Mouse (Mus musculus) Patski (cell line): ENCODE data around the gene Cldn2. TPM values are rescaled to one million over a fixed set of nuclear protein-coding genes. Genes with fewer than 3 reads are reported as not detected.
"Not testable (repeated sequence)": the region's sequence is repeated elsewhere in the genome, so short reads cannot be mapped to it uniquely, and the experiment has no call there.

Experiments used
- ATAC-seq: fragments of 100-300 bp; one replicate; pipeline ENCODE4 v1.8.0; 2021
- CTCF ChIA-PET: fragments of 350-600 bp; sonication (Branson Sonifier 250); formaldehyde crosslinking; loops from one replicate; lab custom pipeline; 2022; ENCODE audit warnings: inconsistent platforms; lab: Charles Lee
- POLR2A ChIA-PET: fragments of 350-600 bp; sonication (Branson Sonifier 250); formaldehyde crosslinking; loops from one replicate; lab custom pipeline; 2022; ENCODE audit warnings: antibody characterized with exemption, inconsistent platforms; lab: Charles Lee
- DNase-seq: peaks from one replicate; pipeline ENCODE4 v3.0.0-alpha.2; 2011; ENCODE audit warnings: low read depth, low spot score
- H3K27me3 ChIP-seq: fragments of 371-371 bp; one replicate; pipeline ENCODE4 v1.5.1; 2021
- CTCF ChIP-seq: fragments of 100-300 bp; IDR thresholded peaks from one replicate; pipeline ENCODE4 v1.5.1; 2021
- in situ Hi-C: fragments of 300-500 bp; cut with MboI; formaldehyde crosslinking; loops from 3 replicates; pipeline ENCODE4 v1.11.1; 2018; ENCODE audit warnings: low pct_unique_long_range_greater_than_20kb, mixed read lengths
- polyA plus RNA-seq: library from polyadenylated mRNA; unstranded; gene quantifications from one replicate; pipeline ENCODE4 v1.2.3, GENCODE M21; 2021

Cldn2 gene
- 119 TPM for polyA plus RNA-seq

DNA sequence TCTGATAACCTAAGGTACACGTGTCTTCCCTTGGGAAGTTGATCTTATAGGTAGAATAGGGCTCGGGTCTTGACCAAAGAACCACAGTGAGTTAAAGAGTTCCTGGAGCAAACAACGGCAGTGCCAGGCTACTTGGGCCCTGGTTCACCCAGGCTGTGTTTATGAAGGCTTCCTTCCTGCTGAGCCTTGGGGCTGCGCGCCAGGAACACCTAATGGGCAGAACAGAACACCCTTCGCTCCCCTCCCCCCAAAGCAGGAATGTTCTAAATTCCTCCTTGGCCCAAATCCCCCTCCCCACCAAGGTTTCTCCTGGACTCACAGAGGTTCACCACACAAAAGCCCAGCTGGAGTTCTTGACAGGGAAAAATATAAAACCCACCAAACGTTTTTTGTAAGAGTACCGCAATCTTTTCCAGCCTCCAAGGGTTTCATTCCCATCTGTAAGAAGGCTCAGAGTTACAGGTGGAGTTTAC lies at the start of gene Cldn2:
Gene Cldn2, plus strand, starts transcription at position 423 of the 473 bp plus-strand sequence.
- in situ Hi-C loops: no loop called here
- CTCF ChIA-PET: interaction anchor here (0.6 to 1.8 kb wide), 5 partner anchors 10 to 26 kb away, joined by 3 to 5 read pairs (median 3); partner anchors contain the start of gene Ripply1
- TF ChIP-seq CTCF: no peak
- DNase-seq (no peak), ATAC-seq (no peak)
- no peaks in the 10 kb centered on the region for H3K27me3 ChIP-seq
- POLR2A ChIA-PET: interaction anchor here (1.0 to 2.2 kb wide), 4 partner anchors 9 to 20 kb away, joined by 3 to 7 read pairs (median 3); partner anchors contain the start of gene Ripply1

GRCm38 (mm10) chrX:139751855-139752254 lies 48.8 kb upstream of the Cldn2 start:
- peak; percentile 79 for TF ChIP-seq CTCF
- ATAC-seq: no peak
- CTCF ChIA-PET: interaction anchor here (1.0 to 1.8 kb wide), 4 partner anchors 10 to 88 kb away, joined by 4 to 5 read pairs (median 4); no protein-coding TSS in a partner anchor
- DNase-seq: no peak
- in situ Hi-C loops: no loop called here
- peaks cover 41% of the 10 kb centered on the region for H3K27me3 ChIP-seq
- POLR2A ChIA-PET: no interaction called here

- CTCF ChIA-PET, ATAC-seq, POLR2A ChIA-PET, DNase-seq, in situ Hi-C loops: not testable (repeated sequence)
- H3K27me3 ChIP-seq: peaks cover 33% of the 10 kb centered on the region
Measured at GRCm38 (mm10) chrX:139758634-139759033, 42.0 kb upstream of the Cldn2 start.

GRCm38 (mm10) chrX:139762546-139762945 lies 38.1 kb upstream of the Cldn2 start:
- ChIA-PET CTCF (interaction anchor here (0.8 to 1.4 kb wide), 2 partner anchors 21 to 390 kb away, joined by 3 read pairs; no protein-coding TSS in a partner anchor), POLR2A (no interaction called here)
- ATAC-seq (no peak), DNase-seq (no peak)
- in situ Hi-C loops: loop anchor here (10.0 kb wide), 1 partner anchor 388 kb away; no protein-coding TSS in a partner anchor
- H3K27me3 ChIP-seq: peaks cover 16% of the 10 kb centered on the region
- TF ChIP-seq CTCF: peak; percentile 61

DNA sequence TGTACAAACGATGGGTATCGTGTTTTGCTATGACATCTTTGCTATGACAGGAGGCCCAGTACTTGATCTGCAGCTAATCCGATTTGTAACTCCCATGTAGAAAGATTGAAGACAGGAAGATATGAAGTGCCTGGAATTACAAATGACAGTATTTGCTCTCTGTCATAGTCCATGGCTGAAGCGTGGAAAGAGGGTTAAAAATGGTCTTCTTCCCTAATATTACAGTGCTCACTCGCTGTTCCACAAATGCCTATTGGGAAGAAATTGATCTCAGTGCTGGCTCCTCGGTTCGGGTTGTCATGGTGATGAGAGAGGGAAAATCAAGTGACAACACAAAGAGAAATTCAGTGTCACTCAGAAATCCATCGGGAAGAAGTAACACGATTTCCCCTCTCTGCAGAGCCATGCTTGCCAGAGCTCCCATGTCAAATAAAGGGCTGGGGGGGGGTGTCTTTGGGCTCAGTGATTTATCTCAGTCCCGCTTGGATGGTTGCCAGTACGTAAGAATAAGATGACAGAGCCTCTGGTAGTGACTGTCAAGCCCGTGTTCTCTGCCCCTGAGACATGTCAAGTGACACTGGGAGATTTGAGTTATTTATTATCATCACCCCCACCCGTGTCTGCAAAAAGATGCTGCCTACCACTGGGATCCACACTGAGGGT lies 30.5 kb upstream of the Cldn2 start:
- ChIA-PET CTCF (interaction anchor here (2.3 kb wide), 1 partner anchor 67 kb away, joined by 5 read pairs; no protein-coding TSS in a partner anchor), POLR2A (no interaction called here)
- no peak for ATAC-seq
- peaks cover 25% of the 10 kb centered on the region for H3K27me3 ChIP-seq
- DNase-seq: no peak
- TF ChIP-seq CTCF: no peak
- in situ Hi-C loops: loop anchor here (5.0 to 10.0 kb wide), 2 partner anchors 62 to 395 kb away; no protein-coding TSS in a partner anchor

GRCm38 (mm10) chrX:139774309-139775083 lies 26.1 kb upstream of the Cldn2 start:
- ChIA-PET POLR2A (interaction anchor here (5.4 kb wide), 1 partner anchor 35 kb away, joined by 26 read pairs; no protein-coding TSS in a partner anchor), CTCF (interaction anchor here (0.7 to 2.4 kb wide), 13 partner anchors 22 to 752 kb away, joined by 3 to 21 read pairs (median 4); no protein-coding TSS in a partner anchor)
- in situ Hi-C loops: loop anchor here (5.0 kb wide), 1 partner anchor 38 kb away; no protein-coding TSS in a partner anchor
- DNase-seq (no peak), ATAC-seq (peak; percentile 61)
- no peak for TF ChIP-seq CTCF
- H3K27me3 ChIP-seq: peaks cover 25% of the 10 kb centered on the region

DNA sequence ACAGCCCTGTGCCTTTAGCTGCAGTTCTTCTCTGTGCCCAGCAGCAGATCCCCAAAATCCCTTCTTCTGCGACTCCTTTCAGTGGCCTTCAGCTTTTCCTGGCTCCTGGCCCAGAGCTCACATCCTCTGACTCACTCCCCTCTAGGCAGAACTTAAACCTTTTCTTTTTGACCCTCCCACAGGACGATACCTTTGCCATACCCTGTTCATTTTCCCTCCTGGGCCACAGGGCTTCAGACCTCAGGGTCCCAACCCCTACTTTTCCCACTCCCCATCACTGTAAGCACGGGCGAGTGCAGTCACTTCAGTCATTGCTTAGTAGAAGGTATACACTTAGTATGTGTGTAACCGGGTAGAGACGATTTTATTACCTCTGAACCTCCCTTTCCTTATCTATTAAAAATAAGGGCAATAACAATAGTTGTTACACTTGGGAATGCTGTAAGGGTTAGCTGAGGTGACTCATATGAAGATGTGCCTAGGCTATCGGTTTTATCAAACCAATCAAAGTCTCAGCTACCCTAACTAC lies 25.5 kb upstream of the Cldn2 start:
- ChIA-PET POLR2A (interaction anchor here (0.6 to 5.4 kb wide), 2 partner anchors 24 to 34 kb away, joined by 7 to 26 read pairs; no protein-coding TSS in a partner anchor), CTCF (interaction anchor here (1.0 to 2.4 kb wide), 8 partner anchors 24 to 751 kb away, joined by 3 to 21 read pairs (median 4); no protein-coding TSS in a partner anchor)
- peaks cover 19% of the 10 kb centered on the region for H3K27me3 ChIP-seq
- no peak for TF ChIP-seq CTCF
- DNase-seq (no peak), ATAC-seq (peak; percentile 61)
- in situ Hi-C loops: loop anchor here (5.0 kb wide), 1 partner anchor 37 kb away; no protein-coding TSS in a partner anchor

DNA sequence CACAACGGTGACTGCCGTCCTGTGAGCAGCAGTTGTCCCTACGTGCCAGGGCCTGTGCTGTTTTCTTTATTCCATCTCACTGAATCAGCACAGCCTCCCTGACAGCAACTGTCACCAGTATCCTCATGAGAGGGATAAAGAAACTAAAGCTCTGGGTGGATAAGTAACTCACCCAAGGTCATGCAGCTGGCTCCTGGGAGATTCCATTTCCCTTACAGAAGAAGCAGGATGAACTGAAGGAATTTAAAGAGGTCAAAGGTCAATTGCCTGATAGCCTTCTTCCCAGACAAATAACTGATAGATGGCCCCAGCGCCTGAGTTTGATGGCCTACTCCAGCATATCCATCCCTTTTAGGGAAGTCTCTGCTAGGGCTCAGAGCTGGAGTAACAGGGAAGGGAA lies 23.3 kb upstream of the Cldn2 start:
- in situ Hi-C loops: loop anchor here (5.0 kb wide), 1 partner anchor 35 kb away; no protein-coding TSS in a partner anchor
- no peak for DNase-seq
- TF ChIP-seq CTCF: no peak
- ChIA-PET CTCF (interaction anchor here (1.0 kb wide), 1 partner anchor 15 kb away, joined by 3 read pairs; no protein-coding TSS in a partner anchor), POLR2A (interaction anchor here (5.4 kb wide), 1 partner anchor 32 kb away, joined by 26 read pairs; no protein-coding TSS in a partner anchor)
- peaks cover 4% of the 10 kb centered on the region for H3K27me3 ChIP-seq
- no peak for ATAC-seq

DNA sequence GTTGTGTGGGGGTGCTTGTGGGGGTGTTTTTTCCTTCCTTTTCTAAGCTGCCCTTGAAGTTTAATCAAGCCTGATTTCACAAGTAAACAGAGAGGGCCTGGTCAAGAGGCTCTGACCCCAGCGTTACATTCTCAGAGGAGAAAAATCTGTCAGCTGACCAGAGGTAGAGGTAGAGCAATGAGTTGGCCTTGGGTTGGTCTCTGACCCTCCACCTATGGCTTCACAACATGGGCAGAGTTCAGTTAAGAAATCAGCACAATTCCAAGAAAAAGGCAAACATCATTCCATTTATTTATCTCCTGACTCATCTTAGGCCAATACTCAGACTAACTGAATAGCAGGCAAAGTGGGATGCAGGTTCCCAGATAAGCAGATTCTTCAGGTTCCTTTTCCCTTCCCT lies 21.7 kb upstream of the Cldn2 start:
- in situ Hi-C loops: loop anchor here (5.0 kb wide), 1 partner anchor 33 kb away; no protein-coding TSS in a partner anchor
- peaks cover 3% of the 10 kb centered on the region for H3K27me3 ChIP-seq
- no peak for TF ChIP-seq CTCF
- CTCF ChIA-PET: interaction anchor here (1.3 to 1.4 kb wide), 2 partner anchors 30 to 34 kb away, joined by 3 to 5 read pairs; no protein-coding TSS in a partner anchor
- ATAC-seq (no peak), DNase-seq (no peak)
- POLR2A ChIA-PET: interaction anchor here (5.4 kb wide), 1 partner anchor 30 kb away, joined by 26 read pairs; no protein-coding TSS in a partner anchor
